Mouse (Mus musculus) left cerebral cortex, postnatal 4 days (tissue): Measurements from ENCODE around the gene Creb3. TPM values are rescaled to one million over a fixed set of nuclear protein-coding genes. Genes with fewer than 3 reads are reported as not detected.
A peak's percentile ranks its signal among the peaks of the same experiment; 100 is the strongest.

ENCODE experiments used
- DNase-seq: peaks from one replicate; pipeline ENCODE4 v3.0.0-alpha.2; 2022
- intact Hi-C: fragments of 180-260 bp; cut with DNase I; formaldehyde crosslinking; loops from one replicate; pipeline ENCODE4 v1.15.1; 2025
- total RNA-seq, 2 experiments: library from RNA; stranded (reverse); gene quantifications; 2 replicates each; pipeline ENCODE4 v1.2.3; 2021

Gene Creb3
- total RNA-seq, 2 experiments from 2014 or later, result 63.2 to 67.5 TPM

DNA sequence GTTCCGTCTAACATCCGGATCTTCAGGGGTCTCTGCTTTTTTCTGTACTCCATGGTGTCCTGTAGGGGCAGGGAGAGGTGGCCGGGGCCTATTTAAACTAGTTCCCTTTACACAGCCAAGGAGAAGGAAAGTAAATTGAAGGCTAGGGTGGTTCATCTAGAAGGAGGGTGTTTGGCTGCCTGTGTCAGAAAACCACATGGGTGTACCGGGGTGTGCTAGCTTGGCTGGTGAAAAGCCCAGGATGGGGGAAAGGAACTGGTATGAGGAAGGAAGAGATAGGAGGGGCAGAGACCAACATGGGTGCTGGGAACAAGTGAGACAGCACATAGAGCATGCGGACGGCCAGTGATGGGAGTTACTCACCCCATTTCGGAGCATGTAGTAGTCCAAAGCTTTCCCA, 6.2 kb upstream of the Creb3 start:
- intact Hi-C loops, result no loop called here
- DNase-seq, result no peak

DNA sequence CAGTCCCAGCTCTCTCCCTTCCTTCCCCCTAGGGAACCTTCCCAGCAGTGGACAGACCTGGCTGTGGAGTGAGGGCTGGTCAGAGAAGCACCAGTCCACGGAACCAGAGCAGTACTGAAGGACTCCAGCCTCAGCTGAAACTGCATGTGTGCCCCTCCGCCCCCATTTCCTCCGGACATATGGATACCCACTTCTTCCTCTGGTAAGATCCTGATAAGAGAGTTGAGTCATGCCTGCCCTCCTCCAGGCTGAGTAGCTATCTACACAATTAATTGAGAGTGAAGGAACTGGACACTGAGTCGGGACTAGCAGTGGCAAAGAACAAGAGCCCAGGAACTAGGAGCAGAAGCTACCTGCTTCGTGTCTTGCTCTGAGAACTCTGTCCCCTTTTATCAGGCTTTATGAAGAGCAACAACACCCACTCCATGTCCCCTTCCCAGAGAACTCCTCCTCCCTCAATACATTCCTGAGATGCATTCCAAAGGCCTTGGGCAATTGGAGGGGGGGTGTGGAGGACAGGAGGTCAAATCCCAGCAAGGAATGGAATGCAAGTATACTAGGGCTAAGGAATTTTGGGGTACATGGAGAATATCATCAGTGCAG, 4.0 kb upstream of the Creb3 start:
- intact Hi-C loops, result no loop called here
- DNase-seq, result no peak

DNA sequence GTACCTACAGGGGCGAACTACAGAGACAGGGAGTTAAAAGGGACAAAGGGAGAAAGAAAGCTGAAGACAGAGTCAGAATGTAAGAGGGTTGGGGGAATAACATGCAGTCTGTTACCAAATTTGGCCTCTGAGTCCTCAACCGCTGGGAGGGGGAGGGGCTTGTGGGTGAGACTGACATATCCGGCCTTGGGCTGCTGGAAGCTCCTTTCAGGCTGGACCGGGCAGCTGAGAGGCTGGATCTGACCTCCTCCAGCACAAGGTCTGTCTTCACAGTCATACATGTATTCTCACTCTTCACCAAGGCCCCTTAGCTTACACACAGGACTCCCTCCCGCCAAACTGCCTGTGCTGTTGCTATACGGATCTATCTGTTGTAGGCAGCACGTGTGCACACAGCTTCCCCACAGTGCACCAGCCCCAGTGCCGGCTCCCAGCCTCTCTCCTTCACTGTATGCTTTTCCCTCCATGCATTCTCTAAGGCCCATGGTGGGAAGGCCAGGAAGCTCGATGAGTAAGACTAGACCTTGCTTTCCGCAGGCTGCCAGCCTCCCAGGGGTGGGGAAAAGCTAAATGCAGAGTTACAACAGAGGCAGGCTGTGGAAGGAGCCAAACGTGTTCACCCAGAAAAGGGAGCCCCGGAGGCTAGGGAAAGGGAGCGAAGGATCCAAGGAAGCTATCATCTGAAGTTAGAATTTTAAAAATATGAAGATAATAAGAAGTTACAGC, 3.3 kb upstream of the Creb3 start:
- DNase-seq, result peak; percentile 37
- intact Hi-C loops, result no loop called here

DNA sequence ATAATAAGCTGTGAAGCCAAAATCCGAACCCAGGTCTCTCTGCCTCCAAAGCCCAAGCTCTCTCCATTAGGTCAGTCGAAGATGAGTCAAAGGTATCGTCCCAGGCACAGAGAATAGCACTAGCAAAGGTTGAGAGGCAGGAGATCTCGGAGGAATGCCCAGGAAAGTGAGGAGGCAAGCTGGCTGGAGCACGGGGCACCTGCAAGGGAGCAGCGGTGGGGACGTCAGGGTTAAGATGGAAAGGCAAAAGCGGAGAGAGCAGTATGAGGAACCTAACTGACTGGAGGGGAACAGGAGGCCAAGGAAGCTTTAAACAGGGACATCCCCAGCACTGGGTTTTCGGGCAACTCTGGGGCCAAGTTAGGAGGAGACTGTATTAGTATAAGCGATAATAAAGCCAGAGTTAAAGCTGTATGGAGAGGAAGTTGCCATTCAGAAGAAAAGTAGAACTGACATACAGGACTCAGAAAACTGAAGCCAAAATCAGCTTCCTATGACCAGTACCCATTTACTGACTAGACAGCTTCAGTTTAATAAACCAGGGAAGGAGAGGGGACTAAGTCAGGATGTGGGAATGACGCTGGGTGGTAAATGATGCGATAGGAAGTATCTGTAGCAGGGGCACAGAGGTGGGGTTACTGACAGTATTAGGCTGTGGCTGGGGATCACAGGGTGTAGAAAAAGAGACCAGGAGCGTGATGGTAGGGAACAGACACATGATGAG, 2.5 kb upstream of the Creb3 start:
- intact Hi-C loops, result no loop called here
- no peak for DNase-seq

DNA sequence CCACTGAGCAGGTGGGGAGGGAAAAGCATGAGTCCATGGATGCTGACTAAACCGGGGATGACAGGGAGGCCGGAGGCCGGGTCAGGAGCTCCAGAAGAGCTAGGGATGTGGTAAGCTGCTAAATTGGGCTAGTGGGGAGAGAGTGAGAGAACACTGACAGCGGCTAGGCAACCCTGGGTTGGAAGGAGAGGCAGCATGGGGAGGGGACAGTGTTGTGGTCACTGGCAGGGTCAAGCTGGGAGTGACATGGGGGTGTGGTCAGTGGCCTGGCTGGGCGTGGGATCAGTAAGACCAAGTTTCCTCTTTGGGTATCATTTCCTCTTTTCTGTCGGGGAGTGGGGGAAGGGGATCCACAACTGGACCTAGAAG, 1.9 kb upstream of the Creb3 start:
- intact Hi-C loops, result no loop called here
- no peak for DNase-seq

DNA sequence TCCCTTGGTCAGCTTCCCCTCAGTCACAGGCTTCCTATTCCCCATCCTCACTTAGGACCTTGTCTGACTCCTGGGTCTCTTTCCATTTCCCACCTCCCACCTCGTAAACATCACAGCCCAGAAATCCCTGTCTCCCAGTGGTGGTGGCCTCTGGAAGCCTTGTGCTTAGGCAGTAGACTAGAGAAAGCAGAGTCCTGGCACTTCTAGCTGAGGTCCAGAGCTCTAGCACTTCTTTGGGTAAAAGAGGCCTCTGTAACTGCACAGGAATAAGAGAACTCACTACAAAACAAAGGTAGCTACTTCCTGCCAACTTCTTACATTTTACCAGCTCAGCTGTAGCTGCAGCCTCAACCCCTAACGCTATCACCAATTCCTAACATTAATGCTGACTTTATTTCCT, 1.2 kb upstream of the Creb3 start:
- intact Hi-C loops, result no loop called here
- no peak for DNase-seq

DNA sequence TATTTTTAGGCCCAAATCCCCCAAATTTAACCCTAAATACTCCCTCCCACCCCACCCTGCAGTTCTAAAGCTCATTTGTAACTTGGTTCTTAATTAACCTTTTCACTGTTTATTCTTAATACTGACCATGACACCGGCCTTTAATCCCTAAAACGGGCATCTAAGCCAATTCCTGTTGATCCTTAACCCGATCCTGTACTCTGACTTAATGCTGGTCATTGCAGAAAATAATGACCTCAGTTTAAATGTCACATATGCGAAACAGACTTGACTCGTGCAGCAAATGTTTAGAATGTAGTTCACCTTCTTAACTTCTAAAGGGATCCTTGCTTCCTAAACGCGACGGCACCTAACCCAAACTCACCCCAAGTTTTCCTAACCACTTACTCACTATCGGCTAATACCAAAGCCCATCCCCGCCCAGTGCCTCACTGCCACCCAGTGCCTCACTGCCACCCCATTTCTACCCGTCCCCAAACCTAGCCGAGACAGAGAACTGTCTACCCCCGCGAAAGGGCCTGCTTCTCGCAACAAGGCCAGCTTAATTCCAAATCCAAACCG, 616 bp upstream of the Creb3 start:
- DNase-seq, result no peak
- intact Hi-C loops, result no loop called here

DNA sequence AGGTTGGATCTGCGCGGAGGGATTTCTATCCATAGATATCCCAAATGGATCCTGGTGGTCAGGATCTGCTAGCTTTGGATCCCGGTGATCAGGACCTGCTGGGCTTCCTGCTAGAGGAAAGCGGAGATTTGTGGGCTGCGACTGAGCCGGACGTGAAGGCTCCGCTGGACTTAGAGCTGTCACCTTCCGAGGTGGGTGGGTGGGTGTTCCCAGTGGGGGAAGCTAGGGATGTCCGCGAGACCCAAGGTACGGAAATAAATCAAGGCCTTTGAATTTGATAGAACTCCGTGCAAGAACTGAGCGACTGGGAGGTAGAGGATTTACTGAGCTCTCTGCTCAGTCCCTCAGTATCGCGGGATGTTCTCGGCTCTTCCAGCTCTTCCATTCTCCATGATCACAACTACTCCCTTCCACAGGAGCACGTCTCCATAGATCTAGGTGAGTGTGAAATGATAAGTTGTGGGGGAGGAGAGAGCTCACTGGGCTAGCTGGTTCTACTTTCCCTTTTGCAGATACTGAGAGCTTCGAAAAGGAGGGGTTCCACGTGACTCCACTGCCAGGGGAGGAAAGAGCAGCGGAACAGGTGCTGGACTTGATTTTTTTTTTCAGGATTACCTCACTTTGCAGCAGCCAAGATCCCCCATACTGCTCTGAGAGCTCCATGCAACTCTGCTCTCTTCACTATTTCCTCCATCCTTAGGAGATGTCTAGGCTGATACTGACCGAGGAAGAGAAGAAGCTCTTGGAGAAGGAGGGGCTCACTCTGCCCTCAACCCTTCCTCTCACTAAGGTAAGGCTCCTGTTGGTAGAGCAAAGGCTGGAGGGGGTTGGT, 853 bp downstream of the Creb3 start:
- intact Hi-C loops, result no loop called here
- no peak for DNase-seq

DNA sequence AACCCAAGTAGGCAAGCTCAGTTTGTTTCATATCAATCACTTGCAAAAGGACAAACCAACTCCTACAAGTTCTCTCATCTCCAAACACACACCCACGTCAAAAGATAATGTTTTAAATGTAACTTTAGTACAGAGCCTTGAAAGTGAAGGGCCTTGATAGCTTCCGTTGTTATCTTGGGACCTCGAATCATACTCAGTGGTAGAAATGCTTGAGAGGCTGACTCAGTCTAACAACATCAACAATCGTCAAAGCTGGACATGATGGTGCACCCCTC, 1.4 kb downstream of the Creb3 start:
- intact Hi-C loops, result no loop called here
- DNase-seq, result no peak

DNA sequence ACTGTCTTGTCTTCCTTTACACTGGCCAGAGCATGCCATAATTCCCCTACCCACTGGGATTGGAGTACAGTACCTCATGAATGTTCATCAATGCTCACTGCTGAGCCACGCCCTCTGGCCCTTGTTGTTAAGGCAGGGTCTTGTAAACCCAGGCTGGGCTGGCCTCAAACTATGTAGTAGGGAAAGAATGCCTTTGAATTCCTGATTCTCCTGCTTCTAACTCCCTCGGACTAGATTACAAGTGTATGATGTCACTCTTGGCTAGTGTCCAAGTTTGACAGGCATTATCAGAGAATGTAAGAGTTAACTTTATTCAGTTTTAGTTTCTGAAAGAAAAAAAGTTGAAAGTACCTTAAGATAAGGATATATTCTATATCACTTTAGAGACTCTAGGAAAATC, 2.1 kb downstream of the Creb3 start:
- DNase-seq, result no peak
- intact Hi-C loops, result no loop called here

DNA sequence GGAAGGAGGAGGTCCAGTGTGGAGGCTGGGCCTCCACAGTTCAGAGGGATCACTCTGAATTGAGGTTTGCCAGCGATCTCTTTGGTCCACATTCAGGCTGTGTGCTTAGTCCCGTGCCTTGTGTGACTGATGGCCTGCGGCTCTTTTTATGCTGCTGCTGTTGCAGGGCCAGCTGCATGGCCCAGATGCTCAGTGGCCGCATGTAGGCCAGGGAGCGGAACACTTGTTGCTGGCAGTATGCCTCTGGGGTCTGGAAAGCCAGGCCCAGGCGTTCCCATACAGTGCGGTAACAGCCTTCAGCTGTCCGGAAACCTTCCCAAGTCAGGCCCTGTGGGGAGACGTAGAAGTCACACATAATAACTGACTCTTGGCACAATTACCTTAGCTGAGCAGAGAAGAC, 5.0 kb downstream of the Creb3 start:
- intact Hi-C loops, result no loop called here
- DNase-seq, result no peak

DNA sequence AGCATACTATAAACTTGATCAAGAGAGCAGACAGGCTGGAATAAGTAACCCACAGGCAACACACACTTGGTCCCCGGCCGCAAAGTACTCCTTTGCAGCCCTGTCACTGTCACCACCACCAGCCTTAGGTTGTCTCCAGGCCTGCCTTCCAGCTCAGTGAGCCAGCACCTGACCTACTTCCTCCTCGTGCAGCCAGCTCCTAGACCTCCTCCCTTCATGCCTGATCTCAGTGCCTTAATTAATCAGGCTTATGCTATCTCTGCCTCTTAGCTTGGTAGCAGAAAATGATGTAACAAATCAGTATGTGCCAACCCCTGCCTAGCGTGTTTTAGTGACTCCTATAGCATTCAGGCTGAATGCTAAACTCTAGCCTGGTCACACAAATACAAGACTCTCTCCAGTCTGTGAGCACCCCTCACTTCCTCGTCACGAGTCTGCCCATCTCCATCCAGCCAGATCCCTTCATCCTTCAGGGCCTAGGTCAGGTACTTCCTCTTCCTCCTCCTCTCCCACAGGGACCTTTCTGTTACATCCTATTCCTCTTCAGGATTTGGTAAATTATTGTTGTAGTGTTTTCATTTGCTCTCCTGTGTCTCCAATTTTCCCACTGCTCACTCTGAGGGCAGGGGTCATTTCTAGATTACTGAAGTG, 9.4 kb downstream of the Creb3 start:
- intact Hi-C loops, result no loop called here

DNA sequence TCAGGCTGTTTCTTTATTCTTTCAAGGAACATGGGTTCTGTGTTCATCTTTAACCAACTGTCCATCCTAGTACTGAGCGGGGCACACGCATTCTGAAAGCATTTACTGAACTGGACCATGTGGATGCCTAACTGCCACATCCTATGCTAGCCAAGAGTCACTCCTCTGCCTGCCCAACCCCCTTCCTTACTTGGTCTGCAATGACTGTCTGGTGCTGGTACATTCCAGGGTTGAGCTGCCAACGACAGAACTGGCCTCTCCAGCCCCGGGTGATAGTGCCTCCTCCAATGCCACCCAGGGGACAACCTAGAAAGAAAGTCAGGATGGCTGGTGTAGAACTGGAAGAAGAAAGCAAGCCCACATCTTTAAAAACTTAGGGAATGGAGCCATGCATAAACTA, 11.4 kb downstream of the Creb3 start:
- intact Hi-C loops, result no loop called here
- DNase-seq, result no peak

More for the DNA sequence above, 9.4 kb downstream of the Creb3 start:
- DNase-seq, result no peak

DNA sequence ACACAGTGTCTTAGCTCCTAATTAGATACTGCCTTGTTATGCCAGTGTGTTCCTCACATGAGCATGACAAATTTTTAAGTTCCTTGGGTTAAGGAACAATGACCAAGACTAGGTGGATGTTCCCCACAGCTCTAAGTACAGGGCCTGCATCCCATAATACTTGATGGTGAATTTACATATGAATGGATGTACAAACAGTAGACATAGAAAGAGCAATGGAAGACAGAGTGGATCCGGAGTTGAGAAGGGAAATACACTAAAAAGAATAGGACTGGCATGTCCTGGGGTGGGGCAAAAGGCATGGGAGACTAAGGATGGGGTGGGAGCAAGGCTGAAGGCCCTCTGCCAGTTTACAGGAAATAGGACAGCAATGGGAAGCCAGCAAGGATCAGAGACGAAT, 13.2 kb downstream of the Creb3 start:
- intact Hi-C loops, result no loop called here

DNA sequence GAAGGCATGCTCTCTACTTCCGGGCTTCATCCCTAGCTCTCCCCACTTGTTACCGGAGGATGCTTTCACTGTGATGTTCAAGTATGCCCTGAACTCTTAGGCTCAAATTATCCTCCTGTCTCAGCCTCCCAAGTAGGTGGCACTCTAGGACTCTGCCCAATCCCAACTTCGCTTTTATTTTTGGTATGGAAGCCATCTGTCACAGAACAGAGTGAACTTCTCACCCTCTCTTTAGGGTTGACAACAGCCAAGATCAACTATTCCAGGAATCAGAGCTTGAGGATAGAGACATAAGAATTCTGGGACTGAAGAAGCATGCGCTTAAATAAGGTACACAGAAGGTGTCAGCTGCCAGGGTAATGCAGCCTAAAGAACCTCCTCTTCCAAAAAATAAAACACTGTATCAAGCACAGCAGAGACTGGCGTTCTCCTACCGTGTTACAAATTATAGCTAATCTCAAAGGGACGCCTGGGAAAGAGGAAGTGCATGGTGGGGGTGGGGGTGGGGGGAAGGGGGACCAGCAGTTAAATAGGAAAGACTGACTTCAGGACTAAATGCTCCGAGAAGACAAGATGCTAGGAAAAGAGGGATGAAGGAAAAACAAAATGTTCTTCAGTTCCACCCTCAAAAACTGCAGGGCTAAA, 15.2 kb downstream of the Creb3 start:
- intact Hi-C loops, result no loop called here
- DNase-seq, result no peak

More for the DNA sequence above, 13.2 kb downstream of the Creb3 start:
- DNase-seq, result no peak

DNA sequence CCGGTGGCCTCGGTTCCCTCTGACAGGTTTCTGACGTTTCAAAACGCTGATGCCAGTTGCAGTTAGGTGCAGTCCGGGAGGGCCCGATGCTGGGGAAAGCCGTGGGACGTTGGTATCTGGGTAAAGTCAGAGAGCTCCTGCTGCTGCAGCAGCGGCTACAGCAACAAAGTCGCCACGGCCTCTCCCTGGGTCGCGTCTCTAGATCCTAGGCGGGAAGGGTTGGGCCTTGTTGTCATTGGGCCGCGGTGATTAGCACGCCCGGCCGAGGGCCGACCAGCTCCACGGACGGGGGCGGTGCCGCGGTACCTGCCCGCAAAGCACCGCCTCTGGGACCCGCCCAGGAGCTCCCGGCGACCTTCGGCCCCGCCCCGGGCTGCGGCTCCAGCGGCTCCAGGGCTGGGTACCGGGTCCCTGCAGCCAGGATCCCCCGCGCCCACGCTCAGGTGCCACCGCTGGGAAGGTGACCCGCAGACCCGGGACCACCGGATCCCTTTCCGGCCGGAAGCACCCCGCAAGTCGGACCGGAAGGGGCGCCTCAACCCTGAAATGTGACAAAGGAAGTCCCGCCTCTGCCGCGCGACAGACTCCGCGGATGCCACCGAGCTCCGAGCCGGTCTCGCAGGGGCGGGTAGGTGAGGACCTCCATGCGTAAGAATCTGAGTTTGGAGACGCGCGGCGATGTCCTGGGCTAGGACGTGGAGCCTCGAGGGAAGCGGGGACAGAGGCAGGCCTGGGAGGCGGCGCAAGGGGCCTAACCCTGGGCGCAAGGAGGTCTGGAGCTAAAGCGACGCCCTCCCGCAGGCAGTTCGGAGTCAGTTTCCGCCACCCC, 16.5 kb downstream of the Creb3 start, which contains the start of the genes Rgp1 and Gba2:
Gene Rgp1 (plus strand): TSS at position 340 of the 829 bp plus-strand sequence.
Gene Gba2 (minus strand): TSS at position 498 of the 829 bp plus-strand sequence.
- intact Hi-C loops, result no loop called here
- peak; percentile 78 for DNase-seq

DNA sequence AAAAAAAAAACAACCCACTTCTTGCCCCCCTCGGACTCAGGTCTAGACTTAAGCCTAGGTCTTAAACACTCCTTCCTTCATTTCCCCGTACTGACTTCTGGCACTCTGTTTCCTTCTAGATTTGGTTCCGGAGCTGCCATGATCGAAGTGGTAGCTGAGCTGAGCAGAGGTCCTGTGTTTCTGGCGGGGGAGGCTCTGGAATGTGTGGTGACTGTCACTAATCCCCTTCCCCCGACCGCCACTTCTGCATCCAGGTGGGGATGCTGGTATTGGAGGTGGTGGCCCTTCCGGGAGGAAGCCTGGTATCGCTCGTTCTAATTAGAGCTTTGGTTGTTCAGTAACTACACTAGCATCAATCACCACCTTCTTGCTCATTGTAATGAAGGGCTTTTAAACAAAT, 17.1 kb downstream of the Creb3 start:
- DNase-seq, result no peak
- intact Hi-C loops, result no loop called here

DNA sequence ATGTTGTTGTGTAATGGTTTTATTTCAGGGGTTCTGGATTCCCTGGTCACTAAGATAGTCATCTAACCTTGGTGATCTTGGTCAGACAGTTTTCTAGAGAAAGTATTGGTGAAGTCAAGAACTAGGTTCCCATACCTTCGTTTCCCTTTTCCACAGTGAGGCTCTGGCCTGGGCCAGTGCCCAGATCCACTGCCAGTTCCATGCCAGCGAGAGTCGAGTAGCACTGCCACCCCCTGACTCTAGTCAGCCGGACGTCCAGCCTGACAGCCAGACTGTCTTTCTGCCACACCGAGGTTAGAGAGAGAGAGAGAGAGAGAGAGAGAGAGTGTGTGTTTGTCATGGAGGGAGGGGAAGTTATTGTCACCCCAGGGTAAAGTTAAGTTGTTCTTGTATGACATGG, 17.6 kb downstream of the Creb3 start:
- DNase-seq, result no peak
- intact Hi-C loops, result no loop called here

DNA sequence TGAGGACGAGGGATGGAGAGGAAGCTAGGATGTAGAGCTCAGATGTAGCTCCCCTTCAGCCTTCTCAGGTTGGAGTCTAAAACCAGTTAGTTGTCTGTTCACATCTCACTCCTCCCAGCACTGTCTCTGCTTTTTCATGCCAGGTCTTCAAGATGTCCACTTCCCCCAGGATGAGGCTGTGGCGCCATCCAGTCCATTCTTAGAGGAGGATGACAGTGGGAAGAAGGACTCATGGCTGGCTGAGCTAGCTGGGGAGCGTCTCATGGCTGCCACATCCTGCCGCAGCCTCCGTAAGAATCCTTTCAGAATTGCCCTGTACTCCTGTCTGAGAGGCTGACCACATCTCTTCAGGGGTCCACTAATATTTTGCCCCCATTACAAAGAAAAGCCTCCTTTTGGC, 18.6 kb downstream of the Creb3 start:
- DNase-seq, result no peak
- intact Hi-C loops, result no loop called here
